ENCODE assay signal across 1 mouse cellular context in the genomic region with DNA sequence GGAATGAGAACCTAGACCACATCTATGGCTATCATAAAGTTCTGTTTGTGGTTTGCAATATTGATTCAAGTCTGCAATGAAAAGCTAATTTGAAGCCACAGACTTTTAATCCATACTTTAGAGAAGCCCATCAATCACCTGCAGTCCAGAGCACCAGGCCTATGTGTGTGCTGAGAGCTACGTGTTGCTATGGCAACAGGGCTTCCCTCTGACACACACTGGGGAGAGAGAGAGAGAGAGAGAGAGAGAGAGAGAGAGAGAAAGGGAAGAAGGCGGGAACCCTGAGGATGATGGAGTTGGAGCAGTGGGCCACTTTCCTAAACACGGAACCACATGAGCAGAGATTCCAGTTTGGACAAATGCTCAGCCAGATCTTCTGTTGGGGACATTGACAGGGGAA.
TF ChIP-seq lines count a peak whose summit lies in the region.

No protein-coding gene starts in this region.

TF ChIP-seq in MEL, 35 proteins besides CTCF, POLR2A, EP300 and RAD21:
- TF ChIP-seq ZKSCAN1 (IDR thresholded peaks at IDR 0.05; ENCODE audit: low read depth, low read length), result no peak
- TF ChIP-seq JUND (IDR thresholded peaks at IDR 0.05; ENCODE audit: low read depth, low read length), result peak; percentile 73; the same call in 1 of the 2 replicates
- TF ChIP-seq SMC3 (IDR thresholded peaks at IDR 0.05; ENCODE audit: low read depth, low read length), result no peak
